Mouse (Mus musculus): ENCODE results near the gene Sh2d6. TPM values are rescaled to one million over a fixed set of nuclear protein-coding genes. Genes with fewer than 3 reads are reported as not detected.

The Sh2d6 gene
- polyA plus RNA-seq, 1 experiment from 2014 or later, result not detected

GRCm38 (mm10) chr6:72476836-72477235, 44.7 kb downstream of the Sh2d6 start:
- H3K9ac ChIP-seq, result no peak overlapping the region

GRCm38 (mm10) chr6:72475221-72475985, 46.1 kb downstream of the Sh2d6 start:
- H3K27me3 ChIP-seq (replicated peaks), result no peaks in the 10 kb centered on the region
- WGBS, result 77% methylated on average over 4 of the region's 4 CpGs
- ATAC-seq (ENCODE audit: insufficient number of reproducible peaks, low FRiP score), result no peak

More at GRCm38 (mm10) chr6:72476836-72477235, 44.7 kb downstream of the Sh2d6 start:
- ATAC-seq (ENCODE audit: insufficient number of reproducible peaks, low FRiP score), result no peak
- H3K27me3 ChIP-seq (replicated peaks), result no peaks in the 10 kb centered on the region
- H3K36me3 ChIP-seq, result no peaks in the 10 kb centered on the region
- no peaks in the 10 kb centered on the region for H3K4me1 ChIP-seq (replicated peaks)
- no peak overlapping the region for H3K4me2 ChIP-seq
- H3K9me3 ChIP-seq (replicated peaks), result 0 out of 2 replicates have a peak, but pooled peaks cover 3% of the 10 kb centered on the region
- no peak overlapping the region for H3K27ac ChIP-seq (ENCODE audit: poor library complexity, severe bottlenecking)
- WGBS, result 87% methylated on average over 5 of the region's 5 CpGs
- no peak overlapping the region for H3K4me3 ChIP-seq

DNA sequence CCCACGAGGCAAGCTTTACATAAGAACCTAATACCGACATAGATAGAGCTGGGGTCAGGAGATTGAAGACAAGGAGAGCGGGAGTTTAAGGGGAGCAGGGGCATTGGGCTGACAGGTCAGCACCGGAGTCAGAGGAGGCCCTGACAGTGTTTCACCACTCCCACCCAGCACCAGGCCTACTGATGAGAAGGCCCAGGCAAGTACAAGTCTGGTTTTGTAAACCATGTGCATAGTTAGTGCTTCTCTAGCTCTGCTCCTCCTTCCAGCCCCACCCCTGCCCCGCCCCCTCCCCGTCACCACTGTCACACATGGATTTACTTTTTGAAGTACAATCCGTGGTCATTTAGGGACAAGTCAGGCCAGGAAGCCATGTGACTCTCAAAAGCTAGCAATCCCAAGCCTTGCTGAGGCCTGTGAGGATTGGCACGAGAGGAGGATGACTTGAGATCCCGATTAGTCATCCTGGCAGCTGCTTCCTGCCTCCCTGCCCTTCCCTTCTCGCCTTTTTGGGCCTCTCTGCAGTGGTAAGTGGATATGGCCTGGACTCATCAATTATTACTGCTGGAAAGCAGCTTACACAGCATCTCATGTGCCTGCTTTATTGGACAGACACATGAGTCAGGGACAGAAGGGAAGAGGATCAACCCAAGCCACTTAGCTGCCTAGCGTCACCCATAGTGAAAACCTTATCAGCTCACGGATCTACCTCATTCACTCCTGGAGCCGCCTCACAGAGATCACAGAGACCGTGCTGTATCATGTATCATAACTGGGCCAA, 48.1 kb downstream of the Sh2d6 start:
- WGBS, result 61% methylated on average over 14 of the region's 14 CpGs
- H3K4me3 ChIP-seq, result no peak overlapping the region
- H3K9ac ChIP-seq, result no peak overlapping the region
- H3K9me3 ChIP-seq (replicated peaks), result no peaks in the 10 kb centered on the region
- no peaks in the 10 kb centered on the region for H3K4me1 ChIP-seq (replicated peaks)
- no peak overlapping the region for H3K27ac ChIP-seq (ENCODE audit: poor library complexity, severe bottlenecking)
- H3K36me3 ChIP-seq, result no peaks in the 10 kb centered on the region
- no peaks in the 10 kb centered on the region for H3K27me3 ChIP-seq (replicated peaks)
- no peak overlapping the region for H3K4me2 ChIP-seq
- no peak for ATAC-seq (ENCODE audit: insufficient number of reproducible peaks, low FRiP score)

More at GRCm38 (mm10) chr6:72475221-72475985, 46.1 kb downstream of the Sh2d6 start:
- H3K36me3 ChIP-seq, result no peaks in the 10 kb centered on the region
- H3K4me2 ChIP-seq, result no peak overlapping the region
- no peak overlapping the region for H3K27ac ChIP-seq (ENCODE audit: poor library complexity, severe bottlenecking)
- no peak overlapping the region for H3K4me3 ChIP-seq
- no peak overlapping the region for H3K9ac ChIP-seq
- H3K9me3 ChIP-seq (replicated peaks), result 0 out of 2 replicates have a peak, but pooled peaks cover 3% of the 10 kb centered on the region
- H3K4me1 ChIP-seq (replicated peaks), result no peaks in the 10 kb centered on the region

DNA sequence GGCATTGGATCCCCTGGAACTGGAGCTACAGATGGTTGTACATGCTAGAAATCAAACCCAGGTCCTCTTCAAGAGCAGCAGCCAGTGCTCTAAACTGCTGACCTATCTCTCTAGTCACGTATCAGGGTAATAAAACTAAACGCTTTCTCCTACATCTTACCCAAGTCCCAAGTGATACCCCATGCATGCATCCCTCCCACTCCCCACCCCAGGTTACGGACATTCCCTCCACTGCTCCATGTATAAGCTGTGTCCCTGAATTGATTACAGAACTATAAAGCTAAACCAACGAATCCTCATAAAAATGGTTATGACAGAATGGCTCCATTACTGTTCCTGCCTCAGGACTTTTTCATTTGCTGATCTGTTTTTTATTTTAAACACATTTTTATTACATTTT, 55.3 kb downstream of the Sh2d6 start:
- Histone ChIP-seq H3K9me3 (replicated peaks) (no peaks in the 10 kb centered on the region), H3K27me3 (replicated peaks) (no peaks in the 10 kb centered on the region), H3K4me2 (no peak overlapping the region), H3K27ac (ENCODE audit: poor library complexity, severe bottlenecking) (no peak overlapping the region), H3K9ac (no peak overlapping the region), H3K4me3 (no peak overlapping the region), H3K4me1 (replicated peaks) (no peaks in the 10 kb centered on the region), H3K36me3 (no peaks in the 10 kb centered on the region)
- no peak for ATAC-seq (ENCODE audit: insufficient number of reproducible peaks, low FRiP score)
- 82% methylated on average over 4 of the region's 4 CpGs for WGBS

DNA sequence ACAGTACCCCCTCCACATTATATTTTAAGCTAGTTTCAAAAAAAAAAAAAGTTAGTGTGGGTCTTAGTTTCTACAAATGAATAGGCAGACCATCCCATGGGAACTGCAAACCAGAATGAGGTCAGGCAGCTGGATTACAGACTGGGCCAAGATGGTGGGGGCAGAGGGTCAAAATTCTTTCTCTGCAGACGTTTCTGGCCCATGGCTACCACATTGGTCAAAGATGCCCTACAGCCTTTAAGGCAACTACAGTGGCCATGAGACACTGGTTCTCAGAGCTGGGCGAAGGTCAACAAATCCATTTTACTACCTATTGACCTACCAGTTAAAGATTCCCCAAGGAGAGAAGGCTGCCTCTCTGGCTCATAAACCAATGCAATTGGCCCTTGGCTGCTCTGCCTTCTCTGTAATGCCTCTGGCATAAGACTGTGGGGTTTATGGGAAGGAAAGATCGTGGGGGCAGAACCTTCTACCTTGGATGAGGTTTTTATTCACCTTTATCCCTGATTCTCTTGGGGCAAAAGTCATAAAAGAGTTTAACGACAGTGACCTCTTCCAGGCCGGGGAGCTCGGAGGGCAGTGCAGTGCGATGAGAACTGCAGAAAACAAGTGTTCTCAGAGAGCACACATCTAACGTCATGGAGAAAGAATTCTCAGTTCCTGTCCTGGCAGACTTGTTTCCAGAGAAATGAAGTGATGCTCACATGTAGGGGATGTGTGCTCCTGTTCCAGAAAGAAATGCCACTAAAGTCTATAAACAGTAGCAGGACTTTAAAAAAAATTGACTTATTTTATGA, 55.9 kb downstream of the Sh2d6 start:
- ATAC-seq (ENCODE audit: insufficient number of reproducible peaks, low FRiP score), result no peak
- 70% methylated on average over 8 of the region's 8 CpGs for WGBS
- H3K9me3 ChIP-seq (replicated peaks), result no peaks in the 10 kb centered on the region
- H3K36me3 ChIP-seq, result no peaks in the 10 kb centered on the region
- no peak overlapping the region for H3K27ac ChIP-seq (ENCODE audit: poor library complexity, severe bottlenecking)
- no peak overlapping the region for H3K9ac ChIP-seq
- no peak overlapping the region for H3K4me3 ChIP-seq
- no peak overlapping the region for H3K4me2 ChIP-seq
- H3K4me1 ChIP-seq (replicated peaks), result no peaks in the 10 kb centered on the region; the same call in 1 of the 2 replicates
- H3K27me3 ChIP-seq (replicated peaks), result no peaks in the 10 kb centered on the region

Other genes with a start within 250 kb of the Sh2d6 start
- gene Sftpb, start 217.1 kb downstream of the Sh2d6 start, polyA plus RNA-seq (2016; fragmentation: Nextera tagmentation; extraction: Ambion mirVana), result not detected in 2 replicates
- 36.0 and 39.7 TPM in 2 replicates for gene Usp39, start 176.5 kb downstream of the Sh2d6 start, polyA plus RNA-seq (2016; fragmentation: Nextera tagmentation; extraction: Ambion mirVana)
- 17.2 and 19.9 TPM in 2 replicates for gene 0610030E20Rik, start 174.4 kb downstream of the Sh2d6 start, polyA plus RNA-seq (2016; fragmentation: Nextera tagmentation; extraction: Ambion mirVana)
- gene Tmem150a, start 166.3 kb downstream of the Sh2d6 start, polyA plus RNA-seq (2016; fragmentation: Nextera tagmentation; extraction: Ambion mirVana), result 13.3 and 13.5 TPM in 2 replicates
- 90.0 and 92.9 TPM in 2 replicates for gene Rnf181, start 154.8 kb downstream of the Sh2d6 start, polyA plus RNA-seq (2016; fragmentation: Nextera tagmentation; extraction: Ambion mirVana)
- gene Vamp5, start 141.2 kb downstream of the Sh2d6 start, polyA plus RNA-seq (2016; fragmentation: Nextera tagmentation; extraction: Ambion mirVana), result 48.3 and 52.1 TPM in 2 replicates
- gene Vamp8, start 131.0 kb downstream of the Sh2d6 start, polyA plus RNA-seq (2016; fragmentation: Nextera tagmentation; extraction: Ambion mirVana), result 111 and 112 TPM in 2 replicates
- 33.8 and 38.7 TPM in 2 replicates for gene Ggcx, start 107.4 kb downstream of the Sh2d6 start, polyA plus RNA-seq (2016; fragmentation: Nextera tagmentation; extraction: Ambion mirVana)
- 313 and 317 TPM in 2 replicates for gene Mat2a, start 82.1 kb downstream of the Sh2d6 start, polyA plus RNA-seq (2016; fragmentation: Nextera tagmentation; extraction: Ambion mirVana)
- 22.5 and 24.7 TPM in 2 replicates for gene Capg, start 22.7 kb upstream of the Sh2d6 start, polyA plus RNA-seq (2016; fragmentation: Nextera tagmentation; extraction: Ambion mirVana)
- 12.6 and 13.2 TPM in 2 replicates for gene Elmod3, start 76.7 kb upstream of the Sh2d6 start, polyA plus RNA-seq (2016; fragmentation: Nextera tagmentation; extraction: Ambion mirVana)
- gene Retsat, start 76.8 kb upstream of the Sh2d6 start, polyA plus RNA-seq (2016; fragmentation: Nextera tagmentation; extraction: Ambion mirVana), result 13.8 and 16.0 TPM in 2 replicates
- gene Tgoln1, start 95.3 kb upstream of the Sh2d6 start, polyA plus RNA-seq (2016; fragmentation: Nextera tagmentation; extraction: Ambion mirVana), result 27.5 and 27.9 TPM in 2 replicates